Mouse (Mus musculus) ES-E14 (cell line): ENCODE measurements around the gene Clybl. TPM values are rescaled to one million over a fixed set of nuclear protein-coding genes. Genes with fewer than 3 reads are reported as not detected.

Experiments used
- DNase-seq: peaks from one replicate; pipeline ENCODE4 v3.0.0-alpha.2; 2013; ENCODE audit warnings: low read depth, low spot score
- H3K27ac ChIP-seq: 2 replicates; pipeline ENCODE4 v1.5.1; 2012; ENCODE audit warnings: low read depth, mild to moderate bottlenecking, low read length, moderate library complexity, mixed read lengths; ENCODE audit not compliant: poor library complexity, insufficient read depth, severe bottlenecking
- H3K36me3 ChIP-seq: 2 replicates; pipeline ENCODE4 v1.6.1; 2012; ENCODE audit warnings: mild to moderate bottlenecking, low read length, moderate library complexity, mixed read lengths; ENCODE audit not compliant: control insufficient read depth, poor library complexity, insufficient read depth, severe bottlenecking
- H3K4me1 ChIP-seq, 2 experiments: fragments of 150-350 bp in 1 of 2; sonication (generic) in 1 of 2; 2 replicates each; pipeline ENCODE4 v1.6.1; 2012; ENCODE audit warnings: low read length in 2 of 2, mild to moderate bottlenecking in 1 of 2, mixed read lengths in 1 of 2; ENCODE audit not compliant: control insufficient read depth in 2 of 2, insufficient read depth in 2 of 2, poor library complexity in 1 of 2
- H3K4me3 ChIP-seq, 2 experiments: fragments of 150-350 bp in 1 of 2; sonication (generic) in 1 of 2; 2 replicates each; pipeline ENCODE4 v1.5.1; 2012; ENCODE audit warnings: low read length in 2 of 2, low read depth in 1 of 2, mild to moderate bottlenecking in 1 of 2, mixed read lengths in 1 of 2; ENCODE audit not compliant: insufficient read depth in 1 of 2, poor library complexity in 1 of 2, severe bottlenecking in 1 of 2
- H3K9ac ChIP-seq: 2 replicates; pipeline ENCODE4 v1.6.1; 2012; ENCODE audit warnings: low read depth, mild to moderate bottlenecking, low read length, mixed read lengths; ENCODE audit not compliant: poor library complexity, insufficient read depth, severe bottlenecking
- H3K9me3 ChIP-seq: fragments of 150-350 bp; sonication (generic); 2 replicates; pipeline ENCODE4 v1.6.1; 2012; ENCODE audit warnings: low read depth, mild to moderate bottlenecking, low read length; ENCODE audit not compliant: control insufficient read depth, insufficient read depth
- CHD2 ChIP-seq: IDR thresholded peaks from 2 replicates; pipeline ENCODE4 v1.6.1; 2014; ENCODE audit warnings: mild to moderate bottlenecking, low read depth, low read length, inconsistent platforms
- HCFC1 ChIP-seq: IDR thresholded peaks from 2 replicates; pipeline ENCODE4 v1.6.1; 2012; ENCODE audit warnings: low read length, inconsistent platforms, borderline replicate concordance; ENCODE audit not compliant: insufficient read depth
- MAFK ChIP-seq: IDR thresholded peaks from 2 replicates; pipeline ENCODE4 v1.6.1; 2014; ENCODE audit warnings: mild to moderate bottlenecking, low read depth, low read length, inconsistent platforms; ENCODE audit not compliant: insufficient read depth
- ZC3H11A ChIP-seq: IDR thresholded peaks from 2 replicates; pipeline ENCODE4 v1.6.1; 2012; ENCODE audit warnings: low read depth, mild to moderate bottlenecking, inconsistent platforms, low read length, borderline replicate concordance
- ZNF384 ChIP-seq: IDR thresholded peaks from 2 replicates; pipeline ENCODE4 v1.6.1; 2012; ENCODE audit warnings: low read depth, low read length, inconsistent platforms
- in situ Hi-C, 2 experiments: fragments of 600-800 bp; cut with MboI; formaldehyde crosslinking; loops; one replicate each; pipeline ENCODE4 v1.15.1; 2025; ENCODE audit warnings: low sequenced_read_pairs in 2 of 2, inconsistent platforms in 1 of 2; ENCODE audit not compliant: unreplicated experiment in 2 of 2
- total RNA-seq: library from RNA; depleted of rRNA; stranded (reverse); fragments of 300-350 nt; gene quantifications from 2 replicates; pipeline ENCODE4 v1.2.3, GENCODE M21; 2012

The Clybl gene
- total RNA-seq, 1 experiment: 2.6 TPM

GRCm38 (mm10) chr14:122403422-122403940, 222.0 kb downstream of the Clybl start:
- H3K36me3 ChIP-seq: no peaks in the 10 kb centered on the region
- peaks cover 6 to 30% of the 10 kb centered on the region in 2 experiments for H3K4me1 ChIP-seq
- H3K9ac ChIP-seq: no peak overlapping the region
- DNase-seq: no peak
- in situ Hi-C loops: no loop called here
- H3K27ac ChIP-seq: no peak overlapping the region
- TF ChIP-seq MAFK (no peak), CHD2 (no peak), ZC3H11A (no peak), ZNF384 (no peak), HCFC1 (no peak)
- H3K9me3 ChIP-seq: no peaks in the 10 kb centered on the region
- no peak overlapping the region for H3K4me3 ChIP-seq

- no peaks in the 10 kb centered on the region for H3K36me3 ChIP-seq
- H3K9ac ChIP-seq: no peak overlapping the region
- DNase-seq: no peak
- no peak overlapping the region for H3K4me3 ChIP-seq
- peaks cover 6 to 30% of the 10 kb centered on the region in 2 experiments for H3K4me1 ChIP-seq
- no peak for TF ChIP-seq MAFK
- no peak for TF ChIP-seq ZC3H11A
- TF ChIP-seq HCFC1: no peak
- TF ChIP-seq CHD2: no peak
- TF ChIP-seq ZNF384: no peak
- H3K27ac ChIP-seq: no peak overlapping the region
- in situ Hi-C loops: no loop called here
- no peaks in the 10 kb centered on the region for H3K9me3 ChIP-seq
Measured at GRCm38 (mm10) chr14:122404596-122405154, 223.2 kb downstream of the Clybl start.

DNA sequence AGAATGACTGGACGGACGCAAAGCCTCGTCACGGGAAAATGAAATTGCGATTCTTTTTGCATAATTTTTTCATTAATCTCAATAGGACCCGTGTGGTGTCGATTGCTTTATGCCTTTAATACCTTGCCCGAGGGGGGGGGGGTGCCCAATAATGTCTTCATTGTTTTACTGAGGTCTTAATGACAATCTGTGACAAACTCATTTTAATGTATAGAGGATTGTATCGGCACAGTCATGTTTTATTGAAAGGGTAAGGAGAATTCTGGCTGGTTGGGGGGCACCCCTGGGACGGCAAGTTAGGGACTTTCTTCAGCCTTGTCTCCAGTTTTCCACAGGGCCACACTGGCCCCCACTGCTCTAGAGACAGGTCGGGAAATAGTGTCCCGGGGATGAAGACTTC, 223.7 kb downstream of the Clybl start:
- TF ChIP-seq MAFK (no peak), CHD2 (no peak), ZNF384 (no peak), ZC3H11A (no peak), HCFC1 (no peak)
- no peak for DNase-seq
- H3K9ac ChIP-seq: no peak overlapping the region
- no peaks in the 10 kb centered on the region for H3K9me3 ChIP-seq
- no peak overlapping the region for H3K4me3 ChIP-seq
- no peaks in the 10 kb centered on the region for H3K36me3 ChIP-seq
- H3K27ac ChIP-seq: no peak overlapping the region
- H3K4me1 ChIP-seq: peaks cover 6 to 28% of the 10 kb centered on the region in 2 experiments
- in situ Hi-C loops: no loop called here

GRCm38 (mm10) chr14:122405897-122406540, 224.5 kb downstream of the Clybl start:
- Histone ChIP-seq H3K9me3 (no peaks in the 10 kb centered on the region), H3K27ac (no peak overlapping the region), H3K9ac (0 out of 2 replicates have a peak overlapping the region, but pooled peaks have one; percentile 53), H3K4me3 (peak overlapping the region; percentile 58 to 59), H3K36me3 (no peaks in the 10 kb centered on the region), H3K4me1 (peaks cover 6 to 25% of the 10 kb centered on the region in 2 experiments)
- DNase-seq: no peak
- TF ChIP-seq ZC3H11A: no peak
- TF ChIP-seq ZNF384: no peak
- TF ChIP-seq MAFK: no peak
- no peak for TF ChIP-seq CHD2
- TF ChIP-seq HCFC1: no peak
- in situ Hi-C loops: no loop called here
